Mouse (Mus musculus) heart, adult 9 months (tissue): ENCODE measurements at regions not wholly inside any gene's neighbourhood (a gene's known extent, or its start where the extent isn't known, plus 50 kb on each side); places are given as distances from the start of the nearest gene placed in this dataset.
"Not testable (repeated sequence)": the region's sequence is repeated elsewhere in the genome, so short reads cannot be mapped to it uniquely, and the experiment has no call there.

Source experiments
- DNase-seq, 2 experiments: peaks; one replicate each; pipeline ENCODE4 v3.0.0; 2022; ENCODE audit warnings: low spot score in 2 of 2

GRCm38 (mm10) chr12:82056782-82057611, 112.1 kb upstream of the Sipa1l1 start:
- DNase-seq, result not testable (repeated sequence)

GRCm38 (mm10) chr12:82064986-82065385, 104.1 kb upstream of the Sipa1l1 start:
- DNase-seq, result no peak

GRCm38 (mm10) chr12:82066860-82067259, 102.3 kb upstream of the Sipa1l1 start:
- DNase-seq, result no peak

- DNase-seq, result no peak
These were observed 99.5 kb upstream of the Sipa1l1 start for GRCm38 (mm10) chr12:82069621-82070020.

- no peak for DNase-seq
These were observed 96.2 kb upstream of the Sipa1l1 start for GRCm38 (mm10) chr12:82072810-82073465.

- no peak for DNase-seq
These were observed 93.5 kb upstream of the Sipa1l1 start for GRCm38 (mm10) chr12:82075479-82076221.

GRCm38 (mm10) chr12:82076766-82077165, 92.4 kb upstream of the Sipa1l1 start:
- DNase-seq, result no peak

- DNase-seq, result no peak
These were observed 91.2 kb upstream of the Sipa1l1 start for GRCm38 (mm10) chr12:82077945-82078344.

- DNase-seq, result no peak
These were observed 90.4 kb upstream of the Sipa1l1 start for GRCm38 (mm10) chr12:82078740-82079139.

- no peak for DNase-seq
These were observed 88.8 kb upstream of the Sipa1l1 start for GRCm38 (mm10) chr12:82080196-82080880.

GRCm38 (mm10) chr12:82082596-82082995, 86.5 kb upstream of the Sipa1l1 start:
- not testable (repeated sequence) for DNase-seq

GRCm38 (mm10) chr12:82085771-82086400, 83.2 kb upstream of the Sipa1l1 start:
- no peak for DNase-seq

GRCm38 (mm10) chr12:82086441-82086840, 82.7 kb upstream of the Sipa1l1 start:
- DNase-seq, result no peak

- no peak for DNase-seq
These were observed 79.8 kb upstream of the Sipa1l1 start for GRCm38 (mm10) chr12:82089288-82089687.

GRCm38 (mm10) chr12:82093317-82093716, 75.8 kb upstream of the Sipa1l1 start:
- no peak for DNase-seq

GRCm38 (mm10) chr12:82095396-82095795, 73.7 kb upstream of the Sipa1l1 start:
- DNase-seq, result no peak

- DNase-seq, result no peak
These were observed 72.0 kb upstream of the Sipa1l1 start for GRCm38 (mm10) chr12:82097126-82097525.

- DNase-seq, result no peak
These were observed 71.5 kb upstream of the Sipa1l1 start for GRCm38 (mm10) chr12:82097620-82098019.

- DNase-seq, result peak in 1 of 2 experiments; percentile 7
These were observed 64.9 kb upstream of the Sipa1l1 start for GRCm38 (mm10) chr12:82104211-82104610.

GRCm38 (mm10) chr12:82105184-82106031, 63.7 kb upstream of the Sipa1l1 start:
- DNase-seq, result no peak
